21 mouse cellular contexts compared by ENCODE assay signal in the genomic region with DNA sequence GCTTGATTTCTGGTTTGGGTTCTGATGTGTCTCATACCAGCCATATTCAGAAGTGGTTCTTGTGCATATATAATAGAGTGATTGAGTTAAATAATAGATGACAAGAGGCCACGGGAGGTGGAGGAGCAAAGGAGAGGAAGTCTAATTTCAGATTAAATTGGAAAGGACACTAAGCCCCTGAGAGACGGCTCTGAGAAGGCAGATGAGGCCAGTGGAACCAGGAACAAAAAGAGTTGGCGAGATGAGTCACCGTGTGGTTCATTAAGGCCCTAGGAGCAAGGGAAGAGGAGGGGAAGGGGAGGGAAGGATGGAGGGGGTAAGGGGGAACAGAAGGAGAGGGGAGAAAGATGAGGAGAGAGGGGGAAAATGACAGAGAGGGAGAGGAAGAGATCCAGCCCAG. TPM values are rescaled to one million over a fixed set of nuclear protein-coding genes. Genes with fewer than 3 reads are reported as not detected.
"Had no signal": no experiment of that assay in that cellular context is flagged by ENCODE, and none has a peak within 500 bp of the region (broad histone marks: within the 10 kb centered on the region; RNA-seq: fewer than 3 reads in every experiment).

No protein-coding gene starts in this region.

- H3K9ac ChIP-seq: kidney, embryonic 15.5 days; liver, embryonic 13.5 days; neural tube, embryonic 13.5 days had no signal

- H3K36me3 ChIP-seq: kidney, embryonic 15.5 days; liver, embryonic 13.5 days; midbrain, embryonic 10.5 days; neural tube, embryonic 13.5 days had no signal

- H3K4me1 ChIP-seq: liver, embryonic 13.5 days; megakaryocyte, embryonic 14.5 days had no signal

- H3K27me3 ChIP-seq: kidney, embryonic 15.5 days; liver, embryonic 13.5 days; megakaryocyte, embryonic 14.5 days; neural tube, embryonic 13.5 days had no signal

- H3K27ac ChIP-seq: kidney, embryonic 15.5 days; left cerebral cortex, adult 2 months; liver, embryonic 13.5 days; midbrain, embryonic 10.5 days; neural tube, embryonic 13.5 days; stomach, postnatal 0 days had no signal

- H3K4me2 ChIP-seq: kidney, embryonic 15.5 days; liver, embryonic 13.5 days; neural tube, embryonic 13.5 days had no signal

- H3K4me3 ChIP-seq: kidney, embryonic 15.5 days; left cerebral cortex, adult 2 months; liver, embryonic 13.5 days; megakaryocyte, embryonic 14.5 days; midbrain, embryonic 10.5 days; myocyte; neural tube, embryonic 13.5 days had no signal

- H3K9me3 ChIP-seq: kidney, embryonic 15.5 days; liver, embryonic 13.5 days; midbrain, embryonic 10.5 days; neural tube, embryonic 13.5 days had no signal

- DNase-seq: kidney, adult 11 months; kidney, adult 8-10 months; kidney, postnatal 10 days; kidney, postnatal 36 days; layer of hippocampus, postnatal 36 days; liver, embryonic 13.5 days; lung, adult 2 months; right cerebral cortex, adult 18-20 months; right cerebral cortex, postnatal 14 days; right cerebral cortex, postnatal 4 days; thymus, adult 2 months; thymus, postnatal 14 days; thymus, postnatal 4 days had no signal

RNA-seq across cellular contexts. Expression of gene Unc5cl, which starts 52.3 kb away (rescaled TPM):
- polyA plus RNA-seq: midbrain, embryonic 10.5 days; myocyte had no signal

RNA-seq across cellular contexts. Expression of gene Tspo2, which starts 55.7 kb away (rescaled TPM):
- polyA plus RNA-seq: liver, adult 2 months; myocyte had no signal
